Mouse (Mus musculus): ENCODE data around the gene March10. TPM values are rescaled to one million over a fixed set of nuclear protein-coding genes. Genes with fewer than 3 reads are reported as not detected.

Gene March10
- polyA plus RNA-seq, 1 experiment, result 0.13 TPM

- H3K4me2 ChIP-seq (ENCODE audit: low read depth), result no peak overlapping the region
- no peak overlapping the region for H3ac ChIP-seq (ENCODE audit: control insufficient read depth, insufficient read length)
- peaks cover 6% of the 10 kb centered on the region for H3K36me3 ChIP-seq (ENCODE audit: control insufficient read depth, insufficient read depth)
- no peaks in the 10 kb centered on the region for H3K79me2 ChIP-seq (ENCODE audit: control insufficient read depth, insufficient read depth)
- no peak overlapping the region for H3K4me3 ChIP-seq
- H3K27me3 ChIP-seq (ENCODE audit: control insufficient read depth, insufficient read depth, insufficient read length), result no peaks in the 10 kb centered on the region
- TF ChIP-seq TCF12 (IDR thresholded peaks at IDR 0.05; ENCODE audit: insufficient read depth, poor library complexity, severe bottlenecking) (no peak), MYOD1 (IDR thresholded peaks at IDR 0.05; ENCODE audit: control insufficient read depth in 1 of 3, insufficient read length in 2 of 3, low read depth in 2 of 3) (no peak), USF1 (IDR thresholded peaks at IDR 0.05; ENCODE audit: low read depth) (no peak), E2F4 (IDR thresholded peaks at IDR 0.05; ENCODE audit: insufficient read depth) (no peak), SRF (IDR thresholded peaks at IDR 0.05; ENCODE audit: control insufficient read depth, insufficient read length, low read depth) (no peak), POLR2AphosphoS2 (IDR thresholded peaks at IDR 0.05; ENCODE audit: insufficient read length, low read depth) (no peak), MYOG (IDR thresholded peaks at IDR 0.05; ENCODE audit: control insufficient read depth in 1 of 3, insufficient read depth in 1 of 3, insufficient read length in 2 of 3, low read depth in 2 of 3) (no peak), POLR2A (IDR thresholded peaks at IDR 0.05; ENCODE audit: insufficient read length, low read depth) (no peak), REST (IDR thresholded peaks at IDR 0.05; ENCODE audit: insufficient read depth, insufficient read length) (no peak), TCF3 (IDR thresholded peaks at IDR 0.05; ENCODE audit: insufficient read length, low read depth) (no peak), CEBPB (IDR thresholded peaks at IDR 0.05; ENCODE audit: insufficient read depth, poor library complexity, severe bottlenecking) (no peak), MAX (IDR thresholded peaks at IDR 0.05; ENCODE audit: low read depth) (no peak)
These were observed 124.1 kb downstream of the March10 start for GRCm38 (mm10) chr11:105332468-105332867.

- Histone ChIP-seq H3K27me3 (ENCODE audit: control insufficient read depth, insufficient read depth, insufficient read length) (no peaks in the 10 kb centered on the region), H3K79me2 (ENCODE audit: control insufficient read depth, insufficient read depth) (no peaks in the 10 kb centered on the region), H3K36me3 (ENCODE audit: control insufficient read depth, insufficient read depth) (no peaks in the 10 kb centered on the region), H3ac (ENCODE audit: control insufficient read depth, insufficient read length) (no peak overlapping the region), H3K4me2 (ENCODE audit: low read depth) (no peak overlapping the region), H3K4me3 (no peak overlapping the region)
- TF ChIP-seq MYOG (IDR thresholded peaks at IDR 0.05; ENCODE audit: control insufficient read depth in 1 of 3, insufficient read depth in 1 of 3, insufficient read length in 2 of 3, low read depth in 2 of 3), result no peak
These were observed 124.8 kb downstream of the March10 start for GRCm38 (mm10) chr11:105331732-105332131.

- no peak overlapping the region for H3K4me3 ChIP-seq
- no peak overlapping the region for H3K4me2 ChIP-seq (ENCODE audit: low read depth)
- H3K27me3 ChIP-seq (ENCODE audit: control insufficient read depth, insufficient read depth, insufficient read length), result no peaks in the 10 kb centered on the region
- H3K79me2 ChIP-seq (ENCODE audit: control insufficient read depth, insufficient read depth), result no peaks in the 10 kb centered on the region
- H3K36me3 ChIP-seq (ENCODE audit: control insufficient read depth, insufficient read depth), result no peaks in the 10 kb centered on the region
- no peak overlapping the region for H3ac ChIP-seq (ENCODE audit: control insufficient read depth, insufficient read length)
- no peak for TF ChIP-seq REST (IDR thresholded peaks at IDR 0.05; ENCODE audit: insufficient read depth, insufficient read length)
- TF ChIP-seq CEBPB (IDR thresholded peaks at IDR 0.05; ENCODE audit: insufficient read depth, poor library complexity, severe bottlenecking), result no peak
- TF ChIP-seq E2F4 (IDR thresholded peaks at IDR 0.05; ENCODE audit: insufficient read depth), result no peak
- TF ChIP-seq USF1 (IDR thresholded peaks at IDR 0.05; ENCODE audit: low read depth), result no peak
- no peak for TF ChIP-seq POLR2AphosphoS2 (IDR thresholded peaks at IDR 0.05; ENCODE audit: insufficient read length, low read depth)
- TF ChIP-seq TCF3 (IDR thresholded peaks at IDR 0.05; ENCODE audit: insufficient read length, low read depth), result no peak
- no peak for TF ChIP-seq POLR2A (IDR thresholded peaks at IDR 0.05; ENCODE audit: insufficient read length, low read depth)
- TF ChIP-seq TCF12 (IDR thresholded peaks at IDR 0.05; ENCODE audit: insufficient read depth, poor library complexity, severe bottlenecking), result no peak
- TF ChIP-seq SRF (IDR thresholded peaks at IDR 0.05; ENCODE audit: control insufficient read depth, insufficient read length, low read depth), result no peak
- TF ChIP-seq MYOD1 (IDR thresholded peaks at IDR 0.05; ENCODE audit: control insufficient read depth in 1 of 3, insufficient read length in 2 of 3, low read depth in 2 of 3), result no peak
- TF ChIP-seq MAX (IDR thresholded peaks at IDR 0.05; ENCODE audit: low read depth), result no peak
- no peak for TF ChIP-seq MYOG (IDR thresholded peaks at IDR 0.05; ENCODE audit: control insufficient read depth in 1 of 3, insufficient read depth in 1 of 3, insufficient read length in 2 of 3, low read depth in 2 of 3)
These were observed 125.4 kb downstream of the March10 start for GRCm38 (mm10) chr11:105331129-105331528.

- H3K36me3 ChIP-seq (ENCODE audit: control insufficient read depth, insufficient read depth), result peaks cover 4% of the 10 kb centered on the region
These were observed 126.6 kb downstream of the March10 start for GRCm38 (mm10) chr11:105329962-105330361.

GRCm38 (mm10) chr11:105327101-105327500 lies 129.4 kb downstream of the March10 start:
- TF ChIP-seq POLR2A (IDR thresholded peaks at IDR 0.05; ENCODE audit: insufficient read length, low read depth) (no peak), MYOG (IDR thresholded peaks at IDR 0.05; ENCODE audit: control insufficient read depth in 1 of 3, insufficient read depth in 1 of 3, insufficient read length in 2 of 3, low read depth in 2 of 3) (no peak), TCF12 (IDR thresholded peaks at IDR 0.05; ENCODE audit: insufficient read depth, poor library complexity, severe bottlenecking) (no peak), USF1 (IDR thresholded peaks at IDR 0.05; ENCODE audit: low read depth) (no peak), REST (IDR thresholded peaks at IDR 0.05; ENCODE audit: insufficient read depth, insufficient read length) (no peak), E2F4 (IDR thresholded peaks at IDR 0.05; ENCODE audit: insufficient read depth) (no peak), MYOD1 (IDR thresholded peaks at IDR 0.05; ENCODE audit: control insufficient read depth in 1 of 3, insufficient read length in 2 of 3, low read depth in 2 of 3) (no peak), POLR2AphosphoS2 (IDR thresholded peaks at IDR 0.05; ENCODE audit: insufficient read length, low read depth) (no peak), MAX (IDR thresholded peaks at IDR 0.05; ENCODE audit: low read depth) (no peak), CEBPB (IDR thresholded peaks at IDR 0.05; ENCODE audit: insufficient read depth, poor library complexity, severe bottlenecking) (no peak), TCF3 (IDR thresholded peaks at IDR 0.05; ENCODE audit: insufficient read length, low read depth) (no peak)
- H3K79me2 ChIP-seq (ENCODE audit: control insufficient read depth, insufficient read depth), result peaks cover 8% of the 10 kb centered on the region
- H3ac ChIP-seq (ENCODE audit: control insufficient read depth, insufficient read length), result no peak overlapping the region
- no peaks in the 10 kb centered on the region for H3K27me3 ChIP-seq (ENCODE audit: control insufficient read depth, insufficient read depth, insufficient read length)
- H3K4me2 ChIP-seq (ENCODE audit: low read depth), result no peak overlapping the region
- peaks cover 4% of the 10 kb centered on the region for H3K36me3 ChIP-seq (ENCODE audit: control insufficient read depth, insufficient read depth)
- no peak overlapping the region for H3K4me3 ChIP-seq

More at GRCm38 (mm10) chr11:105329962-105330361, 126.6 kb downstream of the March10 start:
- no peaks in the 10 kb centered on the region for H3K79me2 ChIP-seq (ENCODE audit: control insufficient read depth, insufficient read depth)
- no peak overlapping the region for H3K4me3 ChIP-seq
- TF ChIP-seq TCF3 (IDR thresholded peaks at IDR 0.05; ENCODE audit: insufficient read length, low read depth) (no peak), TCF12 (IDR thresholded peaks at IDR 0.05; ENCODE audit: insufficient read depth, poor library complexity, severe bottlenecking) (no peak), MYOD1 (IDR thresholded peaks at IDR 0.05; ENCODE audit: control insufficient read depth in 1 of 3, insufficient read length in 2 of 3, low read depth in 2 of 3) (no peak), MAX (IDR thresholded peaks at IDR 0.05; ENCODE audit: low read depth) (no peak), USF1 (IDR thresholded peaks at IDR 0.05; ENCODE audit: low read depth) (no peak), MYOG (IDR thresholded peaks at IDR 0.05; ENCODE audit: control insufficient read depth in 1 of 3, insufficient read depth in 1 of 3, insufficient read length in 2 of 3, low read depth in 2 of 3) (no peak), POLR2A (IDR thresholded peaks at IDR 0.05; ENCODE audit: insufficient read length, low read depth) (no peak), REST (IDR thresholded peaks at IDR 0.05; ENCODE audit: insufficient read depth, insufficient read length) (no peak), POLR2AphosphoS2 (IDR thresholded peaks at IDR 0.05; ENCODE audit: insufficient read length, low read depth) (no peak), SRF (IDR thresholded peaks at IDR 0.05; ENCODE audit: control insufficient read depth, insufficient read length, low read depth) (no peak), E2F4 (IDR thresholded peaks at IDR 0.05; ENCODE audit: insufficient read depth) (no peak), CEBPB (IDR thresholded peaks at IDR 0.05; ENCODE audit: insufficient read depth, poor library complexity, severe bottlenecking) (no peak)
- H3K4me2 ChIP-seq (ENCODE audit: low read depth), result no peak overlapping the region
- H3ac ChIP-seq (ENCODE audit: control insufficient read depth, insufficient read length), result no peak overlapping the region
- no peaks in the 10 kb centered on the region for H3K27me3 ChIP-seq (ENCODE audit: control insufficient read depth, insufficient read depth, insufficient read length)
